Mouse (Mus musculus) thymus, adult 2 months (tissue): ENCODE measurements around the gene Galnt9.

Experiments used
- CTCF ChIP-seq: fragments of 200-500 bp; IDR thresholded peaks from 2 replicates; pipeline ENCODE4 v1.5.1; 2012; ENCODE audit warnings: mild to moderate bottlenecking, control low read depth, low read length, moderate library complexity, borderline replicate concordance; ENCODE audit not compliant: control insufficient read depth, poor library complexity, insufficient read depth; ENCODE audit errors: extremely low read depth
- POLR2A ChIP-seq: fragments of 200-500 bp; IDR thresholded peaks from 2 replicates; pipeline ENCODE4 v1.6.1; 2012; ENCODE audit warnings: mild to moderate bottlenecking, low read length, control low read depth, moderate library complexity; ENCODE audit not compliant: control insufficient read depth, poor library complexity, insufficient read depth; ENCODE audit errors: extremely low read depth

GRCm38 (mm10) chr5:110546136-110546535, 2.0 kb downstream of the Galnt9 start:
- TF ChIP-seq CTCF (no peak), POLR2A (no peak)
